Mouse (Mus musculus) urinary bladder, postnatal 25 days (tissue): ENCODE data around the gene Shmt1.
"Not testable (repeated sequence)": the region's sequence is repeated elsewhere in the genome, so short reads cannot be mapped to it uniquely, and the experiment has no call there.

Experiments used
- DNase-seq: peaks from one replicate; pipeline ENCODE4 v3.0.0; 2022; ENCODE audit warnings: low spot score

The Shmt1 gene

DNA sequence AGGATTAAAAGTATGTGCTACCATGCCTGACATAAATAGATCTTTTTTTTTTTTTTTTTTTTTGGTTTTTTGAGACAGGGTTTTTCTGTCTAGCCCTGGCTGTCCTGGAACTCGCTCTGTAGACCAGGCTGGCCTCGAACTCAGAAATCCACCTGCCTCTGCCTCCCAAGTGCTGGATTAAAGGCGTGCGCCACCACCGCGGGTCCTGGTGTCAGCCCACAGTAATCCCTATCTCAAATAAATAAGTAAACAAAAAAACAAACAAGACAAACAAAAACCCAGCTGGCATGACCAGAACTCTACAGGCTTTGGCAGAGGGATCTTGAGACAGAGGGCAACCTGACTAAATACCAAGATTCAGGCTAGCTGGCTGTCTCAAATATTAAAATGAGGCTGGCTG is at the start of gene Shmt1:
Gene Shmt1 (minus strand): TSS at position 101 of the 400 bp plus-strand sequence.
- not testable (repeated sequence) for DNase-seq

- no peak for DNase-seq
Observed at GRCm38 (mm10) chr11:60856587-60856986, 45.1 kb upstream of the Shmt1 start.

- DNase-seq = no peak
Observed at GRCm38 (mm10) chr11:60845415-60845814, 33.9 kb upstream of the Shmt1 start.

DNA sequence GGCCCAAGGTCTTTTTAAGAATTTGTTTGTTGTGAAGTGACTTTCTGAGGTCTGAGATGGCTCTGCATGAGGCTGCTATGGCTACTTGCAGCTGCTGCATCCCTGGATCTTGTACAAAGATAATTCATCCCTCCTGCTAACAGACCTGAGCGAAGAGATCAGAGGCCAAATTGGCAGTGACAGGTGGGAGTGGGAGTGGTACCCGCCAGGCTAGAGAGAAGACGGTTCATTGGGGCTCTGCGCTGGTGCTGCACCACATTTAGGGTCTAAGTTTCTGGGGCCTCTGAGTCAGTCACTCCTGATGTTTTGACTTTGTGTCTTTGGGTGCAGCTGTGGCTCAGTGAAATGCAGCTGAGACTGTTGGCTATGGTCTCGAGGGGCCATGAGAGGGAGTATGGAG is 31.9 kb upstream of the Shmt1 start:
- no peak for DNase-seq

DNA sequence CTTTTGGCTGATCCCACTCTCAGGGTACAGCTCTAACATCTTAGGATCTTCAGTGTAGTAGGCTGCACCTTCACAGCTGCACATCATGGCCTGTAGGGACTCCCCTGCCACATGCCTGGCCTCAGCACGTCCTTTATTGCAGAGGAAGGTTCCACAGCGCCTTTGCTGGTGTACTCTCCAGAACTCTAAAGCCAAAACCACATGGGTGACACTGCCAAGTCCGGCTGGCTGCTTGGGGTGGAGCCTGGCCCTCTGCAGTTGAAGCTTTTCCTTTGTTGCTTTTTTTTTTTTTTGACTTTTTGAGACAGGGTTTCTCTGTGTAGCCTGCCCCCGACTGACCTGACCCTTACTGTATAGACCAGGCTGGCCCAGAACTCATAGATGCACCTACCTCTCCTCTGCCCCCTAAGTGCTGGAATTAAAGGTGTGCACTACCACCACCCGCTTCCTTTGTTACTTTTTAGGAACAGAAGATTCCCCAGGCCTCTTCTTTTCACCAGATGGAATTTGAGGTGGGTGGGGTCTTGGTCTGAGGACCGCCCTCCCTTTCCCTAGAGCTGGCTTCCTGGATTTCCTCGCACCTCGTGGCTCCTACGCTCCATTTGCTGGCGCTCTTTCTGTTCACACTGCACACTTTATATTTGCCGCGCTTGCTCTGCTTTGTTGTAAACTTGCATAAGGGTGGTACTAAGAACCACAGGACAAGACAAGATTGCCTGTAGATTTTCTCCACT is 30.1 kb upstream of the Shmt1 start:
- no peak for DNase-seq

DNA sequence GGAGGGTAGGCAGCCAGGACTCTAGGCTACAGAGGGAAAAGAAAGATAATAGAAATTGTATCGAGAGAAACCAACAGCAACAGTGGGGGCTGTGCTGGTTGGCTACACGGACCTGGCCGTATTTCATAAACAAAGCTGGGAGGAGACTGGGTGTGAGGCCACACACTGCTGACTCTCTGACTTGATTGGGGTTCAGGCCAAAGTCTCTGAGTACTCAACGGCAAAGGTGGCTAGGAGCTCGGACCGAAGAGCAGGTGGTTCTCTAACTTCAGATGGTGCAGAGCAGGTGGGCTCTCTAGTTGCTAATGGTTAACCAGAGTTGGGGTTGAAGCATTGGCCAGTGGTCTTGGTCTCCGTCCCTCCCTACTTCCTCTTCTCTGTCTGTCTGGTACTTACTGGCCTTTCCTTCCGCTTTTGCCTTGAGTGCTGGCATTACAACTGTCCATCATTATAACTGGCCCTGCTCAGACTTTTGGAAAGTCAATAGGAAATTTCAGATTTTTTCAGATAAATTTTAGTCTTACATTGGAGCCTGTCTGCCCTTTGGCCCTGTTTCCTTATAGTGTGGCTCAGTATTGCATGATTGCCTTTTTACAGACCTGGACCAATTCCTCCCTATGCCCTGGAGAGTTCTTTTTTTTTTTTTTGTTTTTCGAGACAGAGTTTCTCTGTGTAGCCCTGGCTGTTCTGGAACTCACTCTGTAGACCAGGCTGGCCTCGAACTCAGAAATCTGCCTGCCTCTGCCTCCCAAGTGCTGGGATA is 26.3 kb upstream of the Shmt1 start:
- no peak for DNase-seq

GRCm38 (mm10) chr11:60836897-60837296 is 25.4 kb upstream of the Shmt1 start:
- DNase-seq = no peak

- DNase-seq = peak; percentile 66
Observed at GRCm38 (mm10) chr11:60830433-60831052, 19.0 kb upstream of the Shmt1 start, which contains the start of gene Dhrs7b. Dhrs7b (plus strand) TSS chr11:60830631.

- no peak for DNase-seq
Observed at GRCm38 (mm10) chr11:60828903-60829302, 17.4 kb upstream of the Shmt1 start.

- DNase-seq = no peak
Observed at GRCm38 (mm10) chr11:60827241-60827945, 15.9 kb upstream of the Shmt1 start.

DNA sequence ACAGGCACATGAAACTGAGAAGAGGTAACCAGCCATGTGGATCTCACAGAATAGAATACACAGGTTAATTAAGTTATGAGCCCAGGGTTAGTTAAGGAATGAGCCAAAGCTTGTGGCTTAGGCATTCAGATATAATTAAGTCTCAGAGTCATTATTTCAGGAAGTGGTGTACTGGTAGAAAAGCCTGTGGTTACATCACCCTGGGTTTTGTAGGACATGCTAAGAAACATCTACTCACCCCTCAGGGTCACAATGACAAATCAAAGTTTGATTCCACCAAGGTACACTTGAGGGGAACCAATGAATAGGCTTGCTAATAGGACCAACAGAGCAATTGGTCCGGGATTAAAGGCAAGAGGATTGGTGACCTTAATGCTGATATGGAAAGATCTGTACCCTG is 15.2 kb upstream of the Shmt1 start:
- DNase-seq = no peak

DNA sequence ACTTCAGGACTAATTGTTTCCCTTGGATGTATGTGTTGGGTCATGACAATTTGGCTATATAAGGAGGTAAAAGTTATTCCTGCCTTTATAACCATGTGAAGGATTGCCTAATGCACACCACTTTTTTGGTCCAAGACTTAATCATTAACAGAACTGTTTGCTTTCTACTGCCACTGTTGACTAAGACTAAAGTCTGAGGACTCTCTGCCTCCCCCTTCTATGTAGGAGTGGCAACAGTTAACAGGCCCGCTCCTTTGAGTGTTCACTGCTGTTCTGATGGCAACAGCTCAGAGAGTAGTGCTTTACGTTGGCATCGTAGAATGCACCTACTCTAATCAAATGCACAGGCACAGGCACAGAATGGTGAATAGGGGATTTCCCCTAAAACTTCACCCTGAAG is 13.7 kb upstream of the Shmt1 start:
- DNase-seq = no peak

DNA sequence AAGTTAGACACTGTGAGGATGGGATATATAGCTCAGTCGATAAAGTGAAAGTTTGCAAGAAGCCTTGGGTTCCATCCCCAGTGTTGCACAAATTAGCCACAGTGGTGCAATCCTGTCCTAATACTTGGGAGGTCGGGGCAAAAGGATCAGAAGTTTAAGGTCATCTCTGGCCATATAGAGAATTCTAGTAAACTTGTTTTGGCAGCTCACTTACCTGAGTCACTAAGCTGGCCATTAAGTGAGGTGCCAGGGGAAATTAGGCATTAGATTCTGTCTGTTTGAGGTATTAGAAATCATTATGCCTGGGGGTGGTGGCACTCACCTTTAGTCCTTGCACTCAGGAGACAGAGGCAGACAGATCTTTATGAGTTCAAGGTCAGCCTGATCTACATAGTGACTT is 12.3 kb upstream of the Shmt1 start:
- no peak for DNase-seq

DNA sequence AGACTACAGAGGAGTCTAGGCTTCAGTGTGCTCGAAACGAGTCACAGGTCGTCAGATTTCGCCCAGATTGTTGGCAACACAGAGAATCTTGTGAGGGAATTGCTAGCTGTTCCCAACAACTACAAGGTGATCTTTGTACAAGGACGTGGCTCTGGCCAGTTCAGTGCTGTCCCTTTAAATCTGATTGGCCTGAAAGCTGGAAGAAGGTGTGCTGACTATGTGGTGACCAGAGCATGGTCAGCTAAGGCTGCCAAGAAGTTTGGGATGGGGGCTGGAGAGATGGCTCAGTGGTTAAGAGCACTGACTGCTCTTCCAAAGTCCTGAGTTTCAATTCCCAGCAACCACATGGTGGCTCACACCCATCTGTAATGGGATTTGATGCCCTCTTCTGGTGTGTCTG is 4.9 kb upstream of the Shmt1 start:
- no peak for DNase-seq

DNA sequence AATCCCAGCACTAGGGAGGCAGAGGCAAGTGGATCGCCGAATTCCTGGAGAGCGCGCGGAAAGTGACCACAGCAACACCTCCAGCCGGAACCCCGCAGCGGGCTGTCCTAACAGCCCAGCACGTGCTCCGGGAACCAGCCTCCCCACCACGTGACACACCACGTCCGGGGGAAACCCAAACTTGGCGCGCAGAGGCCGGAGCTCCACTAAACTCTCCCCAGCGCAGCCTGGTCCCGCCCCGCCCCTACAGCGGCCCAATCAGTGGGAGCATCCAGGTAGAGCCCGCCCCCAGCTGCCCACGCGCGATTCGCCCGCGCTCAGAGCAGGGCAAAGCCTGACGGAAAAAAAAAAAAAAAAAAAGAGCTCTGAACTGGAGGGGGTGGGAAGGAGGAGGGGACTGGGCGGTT is 461 bp downstream of the Shmt1 start:
- DNase-seq = peak; percentile 91

DNA sequence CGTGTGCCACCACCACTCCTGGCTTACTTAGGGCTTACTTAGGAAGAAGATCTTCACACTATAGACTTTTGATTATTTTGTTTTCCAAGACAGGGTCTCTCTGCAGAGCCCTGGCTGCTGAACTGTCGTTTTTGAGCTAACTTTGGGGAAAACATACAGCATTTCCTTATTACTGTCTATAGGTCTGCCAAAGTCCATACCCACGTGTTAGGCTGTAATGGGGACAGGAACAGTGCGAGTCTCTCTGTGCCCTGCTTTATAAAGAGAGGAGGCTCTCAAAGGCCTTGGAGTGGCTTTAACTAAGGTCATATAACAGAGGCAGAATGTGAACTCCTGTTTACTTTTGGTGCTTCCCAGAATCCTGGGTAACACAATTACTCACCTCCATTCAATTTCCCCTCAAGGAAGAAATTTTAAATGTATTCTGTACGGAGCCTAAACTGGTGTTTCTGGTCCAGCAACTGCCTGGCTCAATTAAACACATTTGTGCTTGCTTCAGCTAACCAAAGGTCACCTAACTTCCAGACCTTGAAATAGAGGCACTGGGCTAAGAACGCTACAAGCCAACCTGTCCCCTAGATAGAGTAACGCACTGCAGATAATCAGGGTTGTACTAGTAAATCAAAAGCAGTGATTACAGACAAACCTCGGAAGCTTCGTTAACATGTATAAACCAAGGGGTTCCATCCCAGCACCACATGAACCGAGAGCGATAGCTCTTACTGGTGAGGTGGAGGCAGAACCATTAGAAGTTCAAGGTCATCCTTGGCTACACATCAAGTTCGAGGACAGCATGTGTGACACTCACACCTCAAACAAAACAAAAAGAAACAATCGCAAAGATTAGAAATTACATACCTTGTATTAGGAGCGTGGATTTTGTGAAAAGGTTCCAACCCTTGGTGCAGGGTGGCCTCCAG is 1.2 kb downstream of the Shmt1 start:
- DNase-seq = peak; percentile 23

DNA sequence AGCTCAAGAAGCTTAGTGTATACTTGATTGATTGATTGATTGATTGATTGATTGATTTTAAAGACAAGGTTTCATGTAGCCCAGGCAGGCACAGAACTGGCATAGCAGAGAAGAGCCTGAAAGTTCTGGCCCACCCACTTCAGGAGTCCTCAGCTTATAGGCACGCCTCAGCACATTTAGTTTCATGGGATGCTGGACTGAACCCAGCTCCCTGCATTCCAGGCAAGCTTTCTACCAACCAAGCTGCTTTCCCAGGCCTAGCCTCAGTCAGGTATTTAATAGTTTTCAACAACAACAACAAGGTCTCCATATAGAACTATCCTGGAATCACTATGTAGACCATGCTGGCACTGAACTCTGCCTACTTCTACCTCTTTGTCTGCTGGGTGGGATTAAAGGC is 2.0 kb downstream of the Shmt1 start:
- DNase-seq = no peak

GRCm38 (mm10) chr11:60808286-60809070 is 3.0 kb downstream of the Shmt1 start:
- DNase-seq = no peak

- no peak for DNase-seq
Observed at GRCm38 (mm10) chr11:60800892-60801291, 10.6 kb downstream of the Shmt1 start.

DNA sequence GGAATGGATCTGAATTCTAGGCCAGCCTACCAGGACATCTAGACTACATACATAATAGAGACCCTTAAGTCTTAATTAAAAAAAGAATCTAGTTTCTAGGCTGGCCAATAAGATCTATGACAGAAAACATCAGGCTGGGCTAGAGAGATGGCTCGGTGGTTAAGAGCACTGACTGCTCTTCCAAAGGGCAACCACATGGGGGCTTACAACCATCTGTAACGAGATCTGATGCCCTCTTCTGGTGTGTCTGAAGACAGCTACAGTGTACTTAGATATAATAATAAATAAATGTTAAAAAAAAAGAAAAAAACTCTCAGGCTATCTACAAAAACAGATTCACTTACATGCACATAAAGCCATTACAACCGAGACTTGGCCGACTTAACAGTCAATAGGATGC is 11.5 kb downstream of the Shmt1 start:
- no peak for DNase-seq

- DNase-seq = no peak
Observed at GRCm38 (mm10) chr11:60796342-60796741, 15.2 kb downstream of the Shmt1 start.
